Mouse (Mus musculus): ENCODE measurements around the gene Rnf135. TPM values are rescaled to one million over a fixed set of nuclear protein-coding genes. Genes with fewer than 3 reads are reported as not detected.

The Rnf135 gene
- polyA plus RNA-seq, 1 experiment, result 7.3 TPM

DNA sequence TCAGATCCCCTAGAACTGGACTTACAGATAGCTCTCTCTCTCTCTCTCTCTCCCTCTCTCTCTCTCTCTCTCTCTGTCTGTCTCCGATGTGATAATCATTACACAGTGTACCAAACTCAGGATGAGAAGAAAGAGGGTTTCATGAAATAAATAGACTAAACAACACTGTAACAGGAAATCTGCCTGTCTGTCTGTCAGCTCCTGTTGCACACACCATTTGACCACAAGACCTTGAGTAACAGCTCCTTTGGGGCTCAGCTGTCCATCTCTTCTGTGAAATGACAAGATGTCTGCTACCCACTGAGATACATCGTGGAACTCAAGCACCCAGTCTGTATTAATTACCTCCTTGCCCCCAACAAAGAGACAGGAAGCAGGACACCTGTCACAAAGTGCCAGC, 32.1 kb upstream of the Rnf135 start:
- Histone ChIP-seq H3K27ac (ENCODE audit: insufficient read depth, low read length) (no peak overlapping the region), H3K27me3 (ENCODE audit: control insufficient read depth, insufficient read depth, low read length) (peaks cover 5% of the 10 kb centered on the region; the same call in 1 of the 2 replicates), H3K36me3 (ENCODE audit: control insufficient read depth, insufficient read depth, low read length) (no peaks in the 10 kb centered on the region), H3K4me1 (ENCODE audit: control insufficient read depth, insufficient read depth, insufficient read length) (peaks cover 3% of the 10 kb centered on the region; the same call in 1 of the 2 replicates), H3K4me3 (ENCODE audit: extremely low read depth, insufficient read depth, insufficient read length) (no peak overlapping the region)
- DNase-seq (ENCODE audit: low read depth in 1 of 2, low spot score in 2 of 2), result no peak
- WGBS, result 10% methylated on average over 2 of the region's 2 CpGs
- TF ChIP-seq POLR2A (IDR thresholded peaks at IDR 0.05; ENCODE audit: low read depth, low read length), result no peak
- TF ChIP-seq CTCF (IDR thresholded peaks at IDR 0.05; ENCODE audit: extremely low read depth, insufficient read depth, insufficient read length, insufficient replicate concordance), result no peak

DNA sequence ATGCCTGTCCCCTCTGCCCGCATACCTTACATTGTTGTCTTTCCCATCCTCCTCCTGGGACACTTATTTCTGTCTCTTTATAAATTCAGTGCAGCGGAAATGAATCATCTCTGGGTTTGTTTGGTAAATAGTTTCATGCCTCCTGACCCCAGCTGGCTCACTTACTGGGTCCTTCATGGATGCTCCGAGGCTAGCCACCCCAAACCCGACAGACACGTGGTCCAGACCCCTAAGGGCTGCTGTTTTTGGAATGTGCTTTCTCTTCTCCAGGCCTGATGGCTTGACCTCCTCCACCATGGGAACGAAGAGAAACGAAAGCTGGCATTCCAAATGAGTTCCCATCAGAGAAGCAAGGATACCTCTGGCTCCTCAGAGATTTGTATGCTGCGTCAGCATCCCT, 31.3 kb upstream of the Rnf135 start:
- no peak overlapping the region for H3K4me3 ChIP-seq (ENCODE audit: extremely low read depth, insufficient read depth, insufficient read length)
- H3K4me1 ChIP-seq (ENCODE audit: control insufficient read depth, insufficient read depth, insufficient read length), result peaks cover 3% of the 10 kb centered on the region; the same call in 1 of the 2 replicates
- 88% methylated on average over 8 of the region's 8 CpGs for WGBS
- H3K27me3 ChIP-seq (ENCODE audit: control insufficient read depth, insufficient read depth, low read length), result peaks cover 5% of the 10 kb centered on the region; the same call in 1 of the 2 replicates
- DNase-seq (ENCODE audit: low read depth in 1 of 2, low spot score in 2 of 2), result no peak
- no peak overlapping the region for H3K27ac ChIP-seq (ENCODE audit: insufficient read depth, low read length)
- TF ChIP-seq CTCF (IDR thresholded peaks at IDR 0.05; ENCODE audit: extremely low read depth, insufficient read depth, insufficient read length, insufficient replicate concordance) (no peak), POLR2A (IDR thresholded peaks at IDR 0.05; ENCODE audit: low read depth, low read length) (no peak)
- no peaks in the 10 kb centered on the region for H3K36me3 ChIP-seq (ENCODE audit: control insufficient read depth, insufficient read depth, low read length)

DNA sequence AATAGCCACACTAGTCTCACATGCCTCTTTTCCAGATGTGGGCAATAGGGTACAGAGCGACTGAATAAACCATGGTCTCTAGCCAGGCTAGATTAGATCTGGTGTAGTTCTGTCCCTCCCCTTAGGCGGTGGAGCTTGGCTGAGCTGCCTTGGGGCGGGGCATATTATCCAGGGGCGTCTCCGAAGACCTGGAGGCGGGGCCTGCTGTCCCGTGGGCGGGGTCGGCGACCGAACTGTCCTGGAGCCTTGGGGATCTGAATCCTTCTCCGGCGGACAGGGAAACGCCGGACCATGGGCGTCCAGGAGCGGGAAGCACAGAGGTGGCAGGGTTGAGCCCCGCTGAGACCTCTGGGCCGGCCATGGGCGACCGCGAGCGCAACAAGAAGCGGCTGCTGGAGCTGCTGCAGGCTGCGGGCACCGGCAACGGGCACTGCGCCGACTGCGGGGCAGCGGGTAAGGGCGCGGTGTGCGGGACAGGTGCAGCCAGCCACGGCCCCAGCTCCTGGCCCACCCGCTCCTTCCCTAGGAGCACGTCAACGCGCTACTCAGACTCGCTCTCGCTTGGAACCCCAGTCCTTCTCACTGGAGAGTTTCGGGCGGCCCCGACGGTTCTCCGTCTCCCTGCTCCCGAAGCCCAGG, 29.7 kb upstream of the Rnf135 start, which contains the start of gene Adap2:
Adap2 (plus strand) TSS at position 249 of the 639 bp plus-strand sequence.
- H3K27me3 ChIP-seq (ENCODE audit: control insufficient read depth, insufficient read depth, low read length), result peaks cover 5% of the 10 kb centered on the region; the same call in 1 of the 2 replicates
- 2% methylated on average over 45 of the region's 47 CpGs for WGBS
- TF ChIP-seq CTCF (IDR thresholded peaks at IDR 0.05; ENCODE audit: extremely low read depth, insufficient read depth, insufficient read length, insufficient replicate concordance) (no peak), POLR2A (IDR thresholded peaks at IDR 0.05; ENCODE audit: low read depth, low read length) (no peak; the same call in 1 of the 2 replicates)
- peak; percentile 54 to 85 for DNase-seq (ENCODE audit: low read depth in 1 of 2, low spot score in 2 of 2)
- H3K27ac ChIP-seq (ENCODE audit: insufficient read depth, low read length), result peak within 1 kb of the TSS; percentile 63
- H3K36me3 ChIP-seq (ENCODE audit: control insufficient read depth, insufficient read depth, low read length), result no peaks in the 10 kb centered on the region
- H3K4me1 ChIP-seq (ENCODE audit: control insufficient read depth, insufficient read depth, insufficient read length), result peaks cover 3% of the 10 kb centered on the region; the same call in 1 of the 2 replicates
- H3K4me3 ChIP-seq (ENCODE audit: extremely low read depth, insufficient read depth, insufficient read length), result peak within 1 kb of the TSS; percentile 66

DNA sequence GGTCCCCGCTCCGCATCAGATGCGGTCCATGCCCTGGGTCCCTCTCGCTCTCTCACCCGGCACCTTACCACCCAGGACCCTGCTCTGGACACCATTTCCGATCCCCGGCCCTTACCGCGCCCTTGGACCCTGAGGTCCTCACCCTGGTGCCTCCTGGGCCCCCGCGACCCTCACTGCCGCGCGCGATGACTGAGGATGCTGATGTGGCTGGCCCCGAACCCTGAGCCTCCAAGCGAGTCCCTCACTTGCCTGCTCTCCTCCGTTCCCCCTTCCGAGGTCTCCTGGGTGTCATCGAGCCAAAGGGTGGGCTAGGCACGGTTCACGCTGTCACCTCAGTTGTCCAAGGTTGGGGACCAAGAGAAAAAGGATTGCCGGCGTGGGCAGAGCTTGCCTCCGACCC, 29.1 kb upstream of the Rnf135 start:
- DNase-seq (ENCODE audit: low read depth in 1 of 2, low spot score in 2 of 2), result no peak
- WGBS, result 47% methylated on average over 25 of the region's 25 CpGs
- peaks cover 5% of the 10 kb centered on the region; the same call in 1 of the 2 replicates for H3K27me3 ChIP-seq (ENCODE audit: control insufficient read depth, insufficient read depth, low read length)
- TF ChIP-seq POLR2A (IDR thresholded peaks at IDR 0.05; ENCODE audit: low read depth, low read length), result no peak
- no peak for TF ChIP-seq CTCF (IDR thresholded peaks at IDR 0.05; ENCODE audit: extremely low read depth, insufficient read depth, insufficient read length, insufficient replicate concordance)
- H3K36me3 ChIP-seq (ENCODE audit: control insufficient read depth, insufficient read depth, low read length), result no peaks in the 10 kb centered on the region
- H3K4me3 ChIP-seq (ENCODE audit: extremely low read depth, insufficient read depth, insufficient read length), result peak overlapping the region; percentile 66
- H3K27ac ChIP-seq (ENCODE audit: insufficient read depth, low read length), result peak overlapping the region; percentile 63
- H3K4me1 ChIP-seq (ENCODE audit: control insufficient read depth, insufficient read depth, insufficient read length), result peaks cover 3% of the 10 kb centered on the region; the same call in 1 of the 2 replicates

DNA sequence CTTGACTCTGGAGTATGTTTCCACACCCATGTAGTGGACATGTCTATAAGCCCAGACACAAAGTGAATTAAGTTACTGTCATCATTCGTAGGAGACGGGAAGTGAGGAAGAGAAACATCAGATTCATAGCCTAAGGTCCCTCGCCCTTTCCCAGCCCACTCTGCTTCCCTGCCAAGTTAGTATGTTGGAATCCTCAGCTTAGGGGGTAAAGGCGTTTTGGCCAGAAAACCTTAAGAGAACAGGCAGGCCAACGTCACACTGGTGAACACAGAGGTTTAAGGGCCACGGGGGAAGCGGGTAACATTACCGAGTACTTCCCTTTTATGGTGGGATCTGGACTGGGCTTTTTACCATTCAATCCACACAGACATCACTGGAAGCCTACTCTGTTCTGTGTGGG, 28.1 kb upstream of the Rnf135 start:
- H3K4me3 ChIP-seq (ENCODE audit: extremely low read depth, insufficient read depth, insufficient read length), result peak overlapping the region; percentile 66; the same call in 1 of the 2 replicates
- 53% methylated on average over 8 of the region's 8 CpGs for WGBS
- peak overlapping the region; percentile 40 for H3K27ac ChIP-seq (ENCODE audit: insufficient read depth, low read length)
- peaks cover 5% of the 10 kb centered on the region; the same call in 1 of the 2 replicates for H3K27me3 ChIP-seq (ENCODE audit: control insufficient read depth, insufficient read depth, low read length)
- H3K4me1 ChIP-seq (ENCODE audit: control insufficient read depth, insufficient read depth, insufficient read length), result peaks cover 3% of the 10 kb centered on the region; the same call in 1 of the 2 replicates
- TF ChIP-seq CTCF (IDR thresholded peaks at IDR 0.05; ENCODE audit: extremely low read depth, insufficient read depth, insufficient read length, insufficient replicate concordance) (no peak), POLR2A (IDR thresholded peaks at IDR 0.05; ENCODE audit: low read depth, low read length) (no peak)
- H3K36me3 ChIP-seq (ENCODE audit: control insufficient read depth, insufficient read depth, low read length), result no peaks in the 10 kb centered on the region
- no peak for DNase-seq (ENCODE audit: low read depth in 1 of 2, low spot score in 2 of 2)

DNA sequence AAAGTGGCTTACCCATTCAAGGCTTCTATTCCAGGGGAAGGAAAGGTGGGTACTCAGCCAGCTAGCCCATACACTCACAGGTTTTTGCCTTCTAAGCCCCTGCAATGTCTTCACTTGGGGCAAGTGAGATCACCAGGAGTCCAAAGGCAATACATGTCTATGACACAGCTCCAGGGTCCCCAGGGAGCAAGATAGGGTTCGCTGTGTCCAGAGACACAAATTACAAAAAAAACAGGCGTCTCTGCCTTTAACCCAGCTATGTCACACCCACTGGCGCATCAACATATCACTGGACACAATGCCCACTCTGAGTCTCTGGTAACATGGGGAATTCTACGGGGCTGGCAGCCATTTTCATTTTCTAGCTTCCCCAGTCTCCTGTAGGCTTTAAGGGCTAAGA, 27.7 kb upstream of the Rnf135 start:
- H3K27ac ChIP-seq (ENCODE audit: insufficient read depth, low read length), result peak overlapping the region; percentile 40; the same call in 1 of the 2 replicates
- no peaks in the 10 kb centered on the region for H3K36me3 ChIP-seq (ENCODE audit: control insufficient read depth, insufficient read depth, low read length)
- peaks cover 5% of the 10 kb centered on the region; the same call in 1 of the 2 replicates for H3K27me3 ChIP-seq (ENCODE audit: control insufficient read depth, insufficient read depth, low read length)
- WGBS, result 88% methylated on average over 4 of the region's 4 CpGs
- 0 out of 2 replicates have a peak overlapping the region, but pooled peaks have one; percentile 9 for H3K4me3 ChIP-seq (ENCODE audit: extremely low read depth, insufficient read depth, insufficient read length)
- H3K4me1 ChIP-seq (ENCODE audit: control insufficient read depth, insufficient read depth, insufficient read length), result peaks cover 3% of the 10 kb centered on the region; the same call in 1 of the 2 replicates
- TF ChIP-seq CTCF (IDR thresholded peaks at IDR 0.05; ENCODE audit: extremely low read depth, insufficient read depth, insufficient read length, insufficient replicate concordance) (no peak), POLR2A (IDR thresholded peaks at IDR 0.05; ENCODE audit: low read depth, low read length) (no peak)
- no peak for DNase-seq (ENCODE audit: low read depth in 1 of 2, low spot score in 2 of 2)

DNA sequence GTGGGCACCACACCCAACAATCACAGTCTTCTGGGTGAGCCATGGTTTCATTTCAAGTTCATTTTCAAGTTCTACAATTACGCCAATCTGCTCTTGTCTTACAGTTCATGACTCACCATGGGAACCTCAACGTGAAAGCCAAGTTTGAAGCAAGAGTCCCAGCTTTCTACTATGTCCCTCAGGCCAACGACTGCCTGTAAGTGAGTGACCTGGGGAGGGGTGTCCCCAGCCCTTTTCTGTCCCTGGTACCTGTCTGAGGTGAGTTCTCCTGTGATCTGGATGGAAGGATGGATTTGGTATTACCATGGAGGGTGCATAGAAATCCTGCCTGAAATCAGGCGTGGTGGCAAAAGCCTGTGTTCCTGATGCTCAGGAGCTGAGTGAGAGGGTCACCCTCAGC, 26.8 kb upstream of the Rnf135 start:
- 79% methylated on average over 4 of the region's 4 CpGs for WGBS

More for the DNA sequence above, 26.8 kb upstream of the Rnf135 start:
- Histone ChIP-seq H3K4me3 (ENCODE audit: extremely low read depth, insufficient read depth, insufficient read length) (no peak overlapping the region), H3K27ac (ENCODE audit: insufficient read depth, low read length) (no peak overlapping the region), H3K4me1 (ENCODE audit: control insufficient read depth, insufficient read depth, insufficient read length) (peaks cover 3% of the 10 kb centered on the region; the same call in 1 of the 2 replicates), H3K27me3 (ENCODE audit: control insufficient read depth, insufficient read depth, low read length) (peaks cover 5% of the 10 kb centered on the region; the same call in 1 of the 2 replicates), H3K36me3 (ENCODE audit: control insufficient read depth, insufficient read depth, low read length) (no peaks in the 10 kb centered on the region)
- no peak for TF ChIP-seq POLR2A (IDR thresholded peaks at IDR 0.05; ENCODE audit: low read depth, low read length)
- no peak for TF ChIP-seq CTCF (IDR thresholded peaks at IDR 0.05; ENCODE audit: extremely low read depth, insufficient read depth, insufficient read length, insufficient replicate concordance)
- DNase-seq (ENCODE audit: low read depth in 1 of 2, low spot score in 2 of 2), result no peak

All from spleen, adult 2 months (tissue).